Mouse (Mus musculus) thymus, adult 18-20 months (tissue): ENCODE measurements around the gene Lmx1a.
A peak's percentile ranks its signal among the peaks of the same experiment; 100 is the strongest.

Experiments used
- DNase-seq, 2 experiments: peaks; one replicate each; pipeline ENCODE4 v3.0.0; 2022; ENCODE audit warnings: mixed read lengths in 2 of 2

Lmx1a gene

DNA sequence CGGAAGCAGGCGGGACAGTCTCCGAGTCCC is at the start of gene Lmx1a:
Gene Lmx1a (plus strand): TSS at position 6 of the 30 bp plus-strand sequence.
- no peak for DNase-seq

DNA sequence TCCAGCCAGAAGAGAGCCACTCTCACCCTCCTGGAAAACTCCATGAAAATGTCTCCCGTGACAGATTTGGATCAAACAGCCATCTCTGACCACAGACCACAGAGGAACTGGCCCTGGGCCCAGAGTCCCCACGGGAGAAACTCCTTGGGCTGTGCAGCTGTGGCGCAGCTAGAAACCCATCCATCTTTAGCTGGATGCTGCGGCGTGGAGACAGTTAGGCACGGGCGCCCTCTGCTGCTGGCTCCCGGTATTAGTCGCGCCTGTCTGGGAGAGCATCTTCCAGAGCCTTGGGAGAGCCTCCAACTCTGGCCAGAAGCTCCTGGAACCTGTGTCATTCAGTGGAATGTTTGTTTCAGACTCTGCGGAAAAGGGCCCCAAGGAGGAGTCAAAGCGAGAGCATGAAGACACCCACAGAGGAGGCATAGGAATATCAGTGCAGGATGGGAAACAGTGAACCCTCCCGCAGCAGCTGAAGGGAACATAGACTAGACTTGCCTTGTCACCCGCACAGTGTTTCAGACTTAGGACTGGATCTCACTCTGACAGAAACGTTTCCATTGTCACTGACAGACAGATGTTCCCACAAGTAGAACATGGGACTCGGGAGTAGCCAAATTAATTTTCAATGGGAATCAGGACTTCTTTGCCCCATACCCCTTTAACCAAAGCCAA is 44.0 kb upstream of the Lmx1a start:
- DNase-seq = peak in 1 of 2 experiments; percentile 11

DNA sequence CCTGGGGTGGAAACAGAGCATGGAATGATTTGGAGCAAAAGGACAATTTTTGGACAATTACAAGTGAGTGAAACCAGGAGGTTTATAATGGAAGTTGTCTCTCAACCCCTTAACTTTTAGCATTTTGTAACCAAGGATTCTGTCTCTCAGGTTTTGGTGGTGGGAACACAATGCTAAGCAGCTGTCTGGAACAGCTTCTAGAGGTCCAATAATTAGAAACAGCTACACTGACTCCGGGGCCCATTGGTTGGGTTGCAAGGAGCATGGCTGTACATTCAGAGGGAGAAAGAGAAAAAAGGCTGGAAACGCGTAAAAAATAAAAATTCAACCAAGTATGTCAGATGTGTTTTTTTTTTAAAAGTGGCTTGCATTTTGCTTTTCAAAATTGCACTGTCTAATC is 40.4 kb upstream of the Lmx1a start:
- no peak for DNase-seq

DNA sequence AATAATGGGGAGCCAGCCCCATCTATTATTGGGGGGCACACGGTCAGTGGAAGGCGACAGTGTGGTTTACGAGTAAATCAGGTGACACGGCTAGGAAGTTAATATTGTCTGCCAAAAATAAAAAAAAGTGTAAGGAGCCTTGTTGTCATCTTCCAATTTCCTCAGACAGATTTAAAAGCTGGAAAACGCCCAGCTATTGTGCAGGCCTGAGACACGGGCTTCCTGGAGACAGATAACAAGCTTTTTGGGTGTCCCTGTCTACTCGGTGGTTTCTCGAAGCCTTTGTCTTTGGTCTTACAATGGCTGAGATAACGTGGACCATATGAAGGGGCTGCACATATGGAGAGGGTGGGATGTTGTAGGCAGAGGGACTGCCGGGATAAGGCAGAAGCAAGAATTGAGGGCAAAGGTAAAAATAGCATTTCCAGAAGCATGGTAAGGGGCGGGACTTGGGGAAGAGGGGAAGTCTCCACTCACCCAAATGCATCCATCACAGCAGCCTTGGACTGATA is 39.9 kb upstream of the Lmx1a start:
- DNase-seq = no peak

DNA sequence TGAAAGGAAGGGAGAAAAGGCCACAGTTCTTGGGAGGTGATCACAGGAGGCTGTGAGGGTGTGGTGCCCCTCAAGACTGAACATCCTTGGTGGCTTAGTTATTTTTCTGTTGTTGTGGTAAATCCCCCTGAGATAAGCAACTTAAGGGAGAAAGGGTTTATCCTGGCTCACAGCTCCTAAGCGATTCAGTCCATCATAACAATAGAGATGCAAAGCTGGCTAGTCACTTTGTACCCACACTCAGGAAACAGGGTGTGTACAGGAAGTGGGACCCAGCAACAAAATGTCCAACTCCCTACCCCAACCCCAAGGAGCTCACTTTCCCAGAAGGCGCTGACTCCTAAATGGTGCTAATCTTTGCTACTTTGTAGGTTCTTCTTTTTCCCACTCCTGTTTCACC is 36.7 kb upstream of the Lmx1a start:
- DNase-seq = no peak

DNA sequence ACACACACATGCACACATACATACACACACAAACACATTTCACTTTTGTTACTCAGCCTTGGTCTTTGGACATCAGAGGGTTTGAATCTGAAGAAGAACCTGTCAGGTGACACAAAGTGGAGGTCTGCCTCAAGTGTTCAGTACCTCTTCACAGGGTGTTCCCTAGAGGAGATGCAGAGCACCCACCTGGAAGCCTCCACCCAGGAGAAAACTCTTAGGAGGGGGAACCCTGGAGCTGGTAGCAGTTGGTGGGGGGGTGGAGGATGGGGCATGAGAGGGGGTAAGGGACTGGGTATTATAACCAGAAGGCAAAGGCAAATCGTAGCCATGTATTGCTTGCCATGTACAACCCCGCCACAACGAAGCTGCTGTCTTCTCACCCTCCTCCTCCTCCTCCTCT is 30.0 kb upstream of the Lmx1a start:
- DNase-seq = no peak

DNA sequence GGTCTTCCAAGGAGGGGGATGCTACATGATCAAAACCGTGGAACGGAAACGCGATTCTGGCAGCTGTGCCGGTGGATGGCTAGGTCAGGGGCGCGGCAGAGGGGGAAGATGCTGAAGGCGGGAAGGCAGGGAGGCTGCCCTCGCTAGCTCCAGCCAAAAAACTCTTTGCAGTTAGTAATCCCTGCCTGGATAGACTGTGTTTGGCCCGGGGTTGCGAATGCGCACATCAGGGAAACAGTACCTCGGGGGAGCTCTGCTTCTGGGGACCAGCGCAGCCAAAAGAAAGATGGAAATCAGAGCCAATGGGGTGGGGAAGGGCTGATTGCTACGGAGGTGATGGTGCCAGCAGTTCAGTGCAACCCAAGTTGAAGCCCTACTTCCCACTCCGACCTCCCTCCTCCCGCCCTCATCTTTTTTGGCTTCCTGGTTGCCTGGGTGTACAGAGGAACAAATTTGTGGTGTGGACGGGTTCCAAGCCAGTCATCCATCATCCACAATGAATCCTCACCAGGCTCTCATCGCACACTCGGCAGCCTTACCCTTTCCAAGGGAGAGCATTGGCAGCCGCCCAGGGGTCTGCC is 28.4 kb upstream of the Lmx1a start:
- peak in 1 of 2 experiments; percentile 4 for DNase-seq

DNA sequence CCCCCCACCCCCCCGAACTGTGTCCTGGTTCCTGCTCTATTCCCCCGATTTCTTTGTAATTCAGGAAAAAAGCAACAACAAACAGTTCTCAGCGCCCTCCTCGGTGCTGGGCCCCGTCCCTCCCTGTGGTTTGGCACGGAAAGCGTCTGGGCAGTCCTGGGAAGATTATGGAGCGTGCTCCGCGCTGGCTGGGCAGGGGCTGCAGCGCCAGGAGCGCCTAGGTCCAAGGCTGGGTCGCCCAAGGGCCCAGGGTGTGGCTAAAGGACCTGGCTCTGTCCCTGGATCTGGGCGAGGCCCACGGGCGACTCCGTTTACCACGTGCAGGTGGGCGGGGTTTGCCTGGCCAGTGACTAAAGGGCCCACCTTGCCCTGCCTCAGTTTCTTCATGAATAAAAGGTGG is 27.9 kb upstream of the Lmx1a start:
- DNase-seq = peak in 1 of 2 experiments; percentile 2

DNA sequence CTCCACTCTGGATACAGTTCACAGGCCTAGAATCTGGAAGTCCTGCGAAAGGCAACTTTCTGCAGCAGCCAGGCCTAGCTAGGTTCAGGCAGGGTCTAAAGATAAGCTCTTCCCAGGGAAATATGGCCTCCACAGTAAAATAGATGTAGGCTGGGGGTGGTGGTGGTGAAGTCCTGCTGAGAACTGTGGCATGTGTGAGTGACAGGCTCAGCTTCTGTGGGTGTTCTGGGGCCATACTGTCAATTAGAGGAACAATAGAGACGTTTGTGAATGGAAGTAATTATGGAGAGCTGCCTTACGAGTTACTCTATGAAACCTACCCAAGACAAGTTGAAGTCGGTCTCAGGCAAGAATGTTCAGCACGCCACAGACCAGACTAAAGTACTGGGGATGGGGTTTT is 25.9 kb upstream of the Lmx1a start:
- DNase-seq = no peak

DNA sequence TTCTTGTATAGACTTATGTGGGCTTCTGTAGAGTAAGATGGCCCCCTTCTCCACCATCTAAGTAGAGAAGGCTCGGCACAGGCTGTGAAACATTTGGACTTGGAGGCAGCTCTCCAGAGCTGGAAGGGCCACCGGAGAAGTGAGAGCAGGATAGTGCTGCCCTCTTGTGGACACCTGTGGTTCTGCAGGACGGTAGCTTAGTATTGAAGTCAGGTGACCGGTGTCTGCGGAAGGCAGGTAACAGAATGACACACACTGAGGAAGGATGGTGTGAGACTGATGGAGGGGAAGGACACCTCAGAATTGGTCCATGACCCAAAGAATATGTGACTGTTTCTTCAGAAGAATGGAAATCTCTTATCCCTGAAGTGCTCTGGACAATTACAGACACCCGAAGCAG is 19.2 kb upstream of the Lmx1a start:
- DNase-seq = no peak

DNA sequence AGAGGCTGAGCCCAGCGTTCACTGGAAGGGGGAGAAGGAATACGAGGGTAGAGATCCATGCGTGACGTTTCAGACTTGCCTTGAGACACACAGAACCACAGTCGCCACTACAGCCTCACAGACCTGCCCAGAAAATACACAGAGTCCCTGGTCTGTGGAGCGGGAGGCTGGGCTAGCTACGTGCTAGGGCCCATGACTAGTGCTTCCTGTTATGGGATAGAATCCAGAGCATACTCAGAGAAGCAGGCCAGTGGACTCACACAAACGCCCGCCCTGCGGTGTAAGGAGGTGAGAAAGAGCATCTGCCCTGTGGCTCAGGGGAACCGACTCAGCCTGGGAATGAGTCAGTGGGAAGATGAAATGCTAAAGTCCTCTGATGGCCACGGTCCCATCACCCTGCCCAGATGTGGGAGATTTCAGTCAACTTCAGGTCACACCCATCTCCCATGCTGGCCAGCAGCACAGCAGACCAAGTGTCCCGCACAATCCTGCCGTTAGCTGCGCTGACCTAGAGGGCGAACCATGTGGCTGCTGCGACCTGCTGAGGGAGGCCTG is 16.5 kb upstream of the Lmx1a start:
- no peak for DNase-seq

DNA sequence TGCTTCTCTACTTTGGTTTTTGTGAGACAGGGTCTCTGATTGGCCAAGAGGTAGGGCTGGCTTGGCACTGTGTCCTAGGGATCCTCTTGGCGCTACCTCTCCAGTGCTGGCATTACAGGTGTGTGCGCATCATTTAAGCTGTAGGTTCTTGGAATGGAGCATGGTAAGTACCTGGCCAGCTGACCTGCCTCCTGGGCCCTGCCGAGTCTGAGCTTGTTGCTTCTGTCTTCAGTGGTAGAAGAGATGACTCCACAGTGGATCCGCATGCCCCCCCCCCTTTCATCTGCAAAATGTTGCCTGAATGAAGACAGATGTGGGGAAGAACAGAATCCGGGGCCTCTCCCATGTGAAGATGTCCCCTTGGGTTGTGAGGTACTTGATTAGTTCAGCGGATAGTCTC is 10.0 kb upstream of the Lmx1a start:
- DNase-seq = no peak

DNA sequence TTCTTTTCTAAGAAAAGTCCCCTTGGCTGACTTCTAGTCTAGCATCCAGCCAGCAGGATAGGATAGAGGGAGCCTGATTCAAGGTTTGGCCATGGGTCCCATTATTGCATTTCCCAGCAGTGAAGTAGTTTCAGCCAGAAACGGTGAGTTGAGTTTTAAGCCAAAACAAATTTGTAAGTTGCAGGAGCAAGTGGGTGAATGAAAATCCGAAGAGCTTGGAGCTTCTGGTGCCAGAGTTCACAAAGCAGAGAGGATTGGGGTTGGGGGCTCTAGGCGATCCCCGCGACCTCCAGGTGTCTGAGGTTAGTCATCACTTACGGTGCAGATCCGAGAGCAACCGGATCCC is 1.1 kb upstream of the Lmx1a start:
- DNase-seq = no peak

DNA sequence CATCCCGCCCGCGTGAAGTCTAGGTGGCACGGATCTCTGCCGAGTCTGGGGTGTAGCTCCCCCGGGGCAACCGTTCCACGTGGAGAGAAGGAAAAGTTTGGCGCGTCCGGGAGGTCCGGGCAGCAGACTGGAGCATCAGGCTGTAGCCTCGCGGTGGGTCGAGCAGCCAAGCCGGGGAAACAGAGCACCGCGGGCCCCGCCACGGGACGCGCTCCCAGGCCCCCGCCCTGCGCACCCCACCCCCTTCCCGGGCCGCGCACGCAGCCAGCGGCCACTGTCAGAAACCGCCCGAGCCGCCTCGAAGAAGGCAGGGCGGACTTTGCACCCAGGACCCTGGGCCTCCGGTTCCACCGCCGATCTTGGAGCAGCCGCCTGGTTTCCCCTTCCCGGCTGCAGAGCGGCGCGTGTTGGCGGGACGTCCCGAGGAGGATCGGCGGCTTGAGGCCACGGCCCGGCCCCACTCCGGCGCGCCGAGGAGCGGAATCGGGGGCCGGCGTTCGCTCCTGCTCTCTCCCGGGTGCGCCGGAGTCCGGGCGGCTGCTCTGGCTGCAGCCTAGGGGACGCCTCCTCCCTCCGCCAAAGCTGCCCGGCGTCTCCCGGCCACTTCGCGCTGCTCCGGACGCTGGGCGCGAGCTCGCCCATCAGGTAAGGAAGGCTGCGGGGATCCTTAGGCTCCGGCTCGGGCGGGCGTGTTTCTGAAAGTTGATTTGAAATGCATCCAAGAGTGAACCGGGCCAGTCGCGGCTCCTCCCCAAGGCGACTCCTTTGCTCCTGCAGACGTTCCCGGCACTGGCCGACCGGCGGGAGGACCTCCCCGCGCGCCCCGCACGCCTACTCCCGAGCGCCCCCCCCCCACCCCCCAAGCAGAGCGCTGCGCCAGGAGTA is 448 bp upstream of the Lmx1a start:
- DNase-seq = no peak

DNA sequence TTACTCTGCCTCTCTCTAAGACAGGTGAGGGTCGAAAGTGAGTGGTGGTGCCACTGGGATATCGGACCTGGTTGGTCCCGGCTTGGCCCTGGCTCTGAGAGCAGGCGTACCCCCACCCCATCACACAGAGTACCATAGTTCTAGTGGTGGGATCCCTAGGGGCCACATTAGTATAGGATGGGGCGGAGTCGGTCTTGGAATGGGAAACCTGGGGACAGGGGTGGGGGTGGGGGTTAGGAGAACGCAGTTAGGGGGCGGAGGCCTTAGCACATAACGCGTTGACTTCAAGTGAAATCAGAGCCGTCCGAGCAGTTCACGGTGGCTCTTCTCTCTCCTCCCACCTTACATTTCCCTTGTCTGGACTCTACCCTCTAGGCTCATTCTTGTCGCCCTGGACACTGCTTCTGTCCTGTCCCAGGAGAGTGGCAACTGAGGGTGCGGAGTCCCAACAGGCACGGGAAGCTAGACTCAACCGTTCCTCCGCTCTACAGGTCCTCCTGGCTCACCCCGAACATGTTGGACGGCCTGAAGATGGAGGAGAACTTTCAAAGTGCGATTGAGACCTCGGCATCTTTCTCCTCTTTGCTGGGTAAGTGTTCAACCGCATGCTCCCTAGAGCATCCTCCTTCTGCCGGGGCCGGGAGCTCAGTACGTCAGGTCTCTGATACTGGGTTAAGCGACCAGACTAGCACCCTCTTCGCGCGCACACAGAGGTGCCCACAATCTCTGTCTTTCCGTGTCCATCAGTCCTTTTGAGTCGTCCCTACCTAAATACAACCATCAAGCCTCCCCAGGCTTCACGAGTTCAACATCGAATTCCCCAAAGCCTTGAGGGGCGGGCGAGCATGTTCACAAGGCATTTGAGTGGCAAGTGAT is 463 bp downstream of the Lmx1a start:
- no peak for DNase-seq

DNA sequence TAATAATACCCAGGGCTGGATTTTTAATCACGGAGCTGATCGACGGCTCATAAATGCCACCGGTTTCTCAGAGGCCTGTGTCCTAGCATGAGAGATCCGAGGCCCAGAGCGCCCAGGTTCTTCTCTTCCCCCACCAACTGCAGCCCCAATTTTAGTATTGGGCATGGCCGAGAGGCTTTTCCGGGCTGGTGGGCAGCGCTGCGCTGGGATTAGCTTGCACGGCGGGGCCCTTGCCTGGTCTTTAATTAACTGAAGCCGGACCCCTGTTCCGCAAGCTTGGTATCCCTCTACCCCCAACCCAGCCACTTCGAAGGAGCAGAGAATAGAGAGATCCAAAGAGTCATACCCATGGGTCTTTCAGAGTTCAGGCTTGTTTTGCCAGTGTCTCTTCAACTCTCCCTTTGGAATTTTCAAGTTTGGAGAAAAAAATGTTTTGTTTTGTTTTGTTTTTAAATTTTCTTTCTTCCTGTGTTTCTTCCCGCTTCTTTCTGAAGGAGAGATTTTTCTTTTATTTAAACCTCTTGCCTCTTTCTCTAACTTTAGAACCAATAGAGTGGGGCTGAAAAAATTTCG is 1.2 kb downstream of the Lmx1a start:
- no peak for DNase-seq

DNA sequence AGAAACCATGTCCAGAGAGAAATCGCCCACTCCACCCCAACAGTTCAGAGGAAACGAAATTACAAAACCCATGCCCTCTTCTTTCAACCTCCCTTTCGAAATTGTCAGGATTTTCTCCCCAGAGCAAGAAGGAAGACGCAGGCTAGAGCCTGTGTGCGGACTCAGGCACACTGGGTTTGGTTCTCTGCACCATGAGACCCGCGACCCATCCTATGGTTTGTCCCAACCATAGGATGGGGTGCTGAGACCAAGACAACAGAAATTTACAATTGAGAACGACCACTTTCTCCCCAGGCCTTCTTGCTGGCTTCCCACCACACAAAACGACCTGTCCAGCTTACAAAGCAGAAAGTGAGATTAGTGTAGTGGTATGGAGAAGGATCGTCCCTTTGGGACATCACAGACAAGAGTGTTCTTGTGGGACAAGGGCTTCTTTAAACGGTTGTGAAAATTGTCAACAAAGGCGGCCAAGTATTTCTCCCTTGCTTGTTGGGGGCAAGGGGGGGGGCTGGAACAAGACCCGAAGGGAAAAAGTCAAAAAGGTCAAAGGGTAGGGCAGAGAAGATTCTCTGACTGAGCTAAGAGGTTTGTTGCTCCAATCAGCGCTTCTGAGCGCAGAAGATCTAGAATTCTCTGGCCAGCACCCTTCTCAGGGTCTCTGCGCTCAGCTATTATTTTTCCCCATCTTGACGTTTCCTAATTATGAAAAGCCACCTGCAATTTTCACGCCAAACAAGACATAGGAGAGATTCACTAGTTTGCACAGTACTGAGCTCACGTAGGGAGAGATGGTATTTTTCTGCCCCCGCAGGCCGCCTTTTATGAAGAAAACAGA is 1.9 kb downstream of the Lmx1a start:
- DNase-seq = no peak

DNA sequence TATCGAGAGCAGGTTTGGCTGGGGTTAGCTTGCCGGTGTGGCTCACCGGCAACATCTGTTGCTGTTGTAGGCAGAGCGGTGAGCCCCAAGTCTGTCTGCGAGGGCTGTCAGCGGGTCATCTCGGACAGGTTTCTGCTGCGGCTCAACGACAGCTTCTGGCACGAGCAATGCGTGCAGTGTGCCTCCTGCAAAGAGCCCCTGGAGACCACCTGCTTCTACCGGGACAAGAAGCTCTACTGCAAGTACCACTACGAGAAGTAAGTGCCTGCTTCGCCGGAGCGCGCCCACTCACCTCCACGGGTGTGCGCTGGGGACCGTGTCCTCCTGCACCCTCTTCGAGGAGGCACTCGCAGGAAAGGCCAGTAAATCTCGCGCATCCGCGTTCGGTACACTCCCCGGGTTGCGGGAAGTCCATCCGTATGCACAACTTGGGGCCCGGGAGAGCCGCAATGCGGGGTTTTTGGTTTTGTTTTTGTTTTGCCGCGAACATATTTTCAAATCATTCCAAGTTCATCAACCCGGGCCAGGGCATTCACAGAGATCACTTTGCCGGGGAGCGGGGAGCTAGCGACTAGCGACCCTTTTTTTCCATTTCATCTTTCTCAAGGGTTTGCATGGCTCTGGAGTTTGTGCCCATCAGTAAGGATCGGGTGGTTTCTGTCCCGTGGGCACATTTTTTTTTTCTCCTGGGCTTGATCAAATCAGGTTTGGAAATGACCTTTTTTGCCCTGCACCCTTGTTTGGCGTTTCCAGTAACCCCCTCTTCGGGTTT is 3.1 kb downstream of the Lmx1a start:
- DNase-seq = no peak

DNA sequence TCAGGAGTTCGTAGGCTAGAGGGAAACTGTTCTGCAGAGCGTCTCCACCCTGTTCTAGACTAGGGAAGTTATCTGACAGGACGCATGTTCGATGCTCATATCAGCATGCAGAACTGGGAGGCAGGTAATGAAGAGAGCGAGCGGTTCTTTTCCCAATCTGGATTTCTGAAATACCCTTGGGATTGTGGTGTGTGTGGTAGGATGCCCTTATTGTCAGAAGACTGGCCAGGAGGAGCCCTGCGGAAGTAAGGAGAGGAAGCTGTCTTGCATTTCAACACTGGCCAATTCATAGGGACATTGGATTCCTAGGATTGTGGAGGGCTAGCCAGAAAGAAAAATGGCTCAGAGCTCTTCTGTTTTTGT is 3.6 kb downstream of the Lmx1a start:
- DNase-seq = no peak

DNA sequence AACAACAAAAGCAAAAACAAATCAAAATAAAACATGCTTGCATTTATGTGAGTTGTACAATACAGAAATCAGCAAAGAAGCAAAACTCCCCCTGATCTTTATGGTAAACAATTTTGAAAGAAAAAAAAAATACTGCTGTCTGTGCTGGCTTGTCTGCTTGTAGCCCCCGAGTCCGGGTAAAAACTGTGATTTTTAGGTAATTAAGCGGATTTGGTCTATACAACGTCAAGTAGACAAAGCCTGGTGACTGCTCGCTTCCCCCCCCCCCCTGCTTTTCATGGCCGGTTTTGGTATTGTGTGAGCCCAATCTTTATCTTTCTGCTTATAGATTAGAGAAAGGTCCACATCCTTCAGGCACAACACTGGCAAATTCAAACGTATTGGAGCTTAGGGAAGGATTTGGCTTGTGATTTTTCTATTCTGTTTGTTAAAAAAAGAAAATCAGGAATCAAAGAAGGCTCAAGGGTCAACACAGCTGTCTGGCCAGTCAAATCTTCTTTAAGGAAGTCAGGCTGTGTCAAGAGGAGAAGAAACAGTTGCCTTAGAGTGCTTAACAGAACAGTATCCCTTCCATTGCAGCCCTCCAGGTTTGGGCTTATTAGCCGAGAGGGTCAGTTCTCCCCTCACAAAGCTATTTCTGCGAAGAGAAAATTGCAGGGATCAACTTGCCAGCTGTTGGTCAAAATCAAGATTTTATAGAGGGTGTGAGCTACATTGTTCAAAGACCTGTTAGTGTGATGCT is 4.6 kb downstream of the Lmx1a start:
- no peak for DNase-seq

DNA sequence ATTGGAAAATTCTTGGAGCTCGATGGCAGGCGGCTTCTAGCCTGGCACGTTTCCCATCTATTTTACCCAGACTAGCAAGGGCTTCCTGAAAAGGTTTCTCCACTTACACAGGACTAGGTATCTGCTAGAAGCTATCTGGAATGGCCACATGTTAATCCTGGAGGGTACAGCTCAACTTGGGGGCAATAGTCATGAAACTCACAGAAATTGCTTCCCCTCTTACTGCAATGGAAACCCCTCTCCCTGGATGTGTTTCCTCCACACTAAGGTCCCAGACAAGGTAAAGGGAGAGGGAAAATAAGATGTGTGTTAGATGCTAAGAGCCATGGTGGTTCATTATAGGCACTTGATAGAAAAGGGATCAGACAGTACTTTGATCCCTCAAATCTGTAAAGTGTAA is 5.7 kb downstream of the Lmx1a start:
- DNase-seq = no peak
